Mouse (Mus musculus) erythroblast, embryonic 14.5 days (primary cell): ENCODE data around the gene Slc24a3.

Source experiments
- GATA1 ChIP-seq: IDR thresholded peaks from 2 replicates; pipeline ENCODE4 v1.6.1; 2012; ENCODE audit warnings: low read length, inconsistent platforms, mixed read lengths
- TAL1 ChIP-seq: IDR thresholded peaks from 3 replicates; pipeline ENCODE4 v1.6.1; 2012; ENCODE audit warnings: low read length, inconsistent platforms, mixed read lengths

DNA sequence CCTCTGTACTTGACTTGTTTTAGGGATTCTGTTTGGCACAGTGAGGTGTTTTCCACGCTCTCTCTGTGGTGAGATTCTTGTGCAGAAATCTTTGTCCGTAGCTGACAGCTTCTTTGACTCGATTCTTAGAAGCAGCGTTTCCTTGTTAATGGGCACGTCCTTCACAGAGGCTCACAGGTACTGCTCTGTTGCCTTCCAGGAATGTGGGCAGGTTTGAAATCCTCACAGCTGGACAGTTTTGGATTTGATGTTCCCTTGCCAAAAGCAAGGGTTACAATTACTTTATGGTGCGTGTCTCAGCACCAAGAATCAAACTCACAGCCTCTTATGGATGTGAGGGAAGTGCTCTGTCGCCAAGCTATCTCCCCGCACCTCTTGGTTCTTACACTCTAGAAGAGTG, 14.9 kb downstream of the Slc24a3 start:
- TF ChIP-seq TAL1 (no peak), GATA1 (no peak)
